Mouse (Mus musculus) forebrain, embryonic 16.5 days (tissue): ENCODE data around the gene Scaf8. TPM values are rescaled to one million over a fixed set of nuclear protein-coding genes. Genes with fewer than 3 reads are reported as not detected.
"Not testable (repeated sequence)": the region's sequence is repeated elsewhere in the genome, so short reads cannot be mapped to it uniquely, and the experiment has no call there.

Source experiments
- ATAC-seq: fragments of 200-750 bp; cut with Nextera tagmentation; 2 replicates; pipeline ENCODE4 v1.8.0; 2017; ENCODE audit warnings: mild to moderate bottlenecking, moderate library complexity
- H3K27ac ChIP-seq: fragments of 300-500 bp; sonication (generic); 2 replicates; pipeline ENCODE4 v1.5.1; 2014; ENCODE audit warnings: low read length, control low read depth
- H3K27me3 ChIP-seq: fragments of 300-500 bp; sonication (generic); replicated peaks from 2 replicates; pipeline ENCODE4 v1.6.1; 2014; ENCODE audit warnings: low read length; ENCODE audit not compliant: control insufficient read depth, insufficient read depth
- H3K36me3 ChIP-seq: fragments of 300-500 bp; sonication (generic); 2 replicates; pipeline ENCODE4 v1.6.1; 2014; ENCODE audit not compliant: control insufficient read depth, insufficient read depth
- H3K4me1 ChIP-seq: fragments of 300-500 bp; sonication (generic); replicated peaks from 2 replicates; pipeline ENCODE4 v1.6.1; 2014; ENCODE audit warnings: low read length; ENCODE audit not compliant: control insufficient read depth, insufficient read depth
- H3K4me2 ChIP-seq: fragments of 300-500 bp; sonication (generic); 2 replicates; pipeline ENCODE4 v1.6.1; 2014; ENCODE audit warnings: mild to moderate bottlenecking, low read length, control low read depth
- H3K4me3 ChIP-seq: fragments of 300-500 bp; sonication (generic); replicated peaks from 2 replicates; pipeline ENCODE4 v1.5.1; 2014; ENCODE audit warnings: mild to moderate bottlenecking, low read length, control low read depth
- H3K9ac ChIP-seq: fragments of 300-500 bp; sonication (generic); replicated peaks from 2 replicates; pipeline ENCODE4 v1.6.1; 2014; ENCODE audit warnings: low read depth, low read length, control low read depth
- H3K9me3 ChIP-seq: fragments of 300-500 bp; sonication (generic); 2 replicates; pipeline ENCODE4 v1.6.1; 2016; ENCODE audit warnings: low read length; ENCODE audit not compliant: control insufficient read depth
- WGBS: fragments of 180-500 bp; shearing (Covaris S2); extraction: QIAGEN DNeasy Blood & Tissue Kit; methylation state at CpG from one replicate; pipeline ENCODE4 v1.1.7; 2014; 5-methylcytosine and 5-hydroxymethylcytosine counted together
- polyA plus RNA-seq: library from polyadenylated mRNA; unstranded; fragments of >200 nt; fragmentation: Nextera tagmentation; extraction: Ambion mirVana; gene quantifications from 2 replicates; pipeline ENCODE4 v1.2.1, GENCODE M21; 2015

Scaf8 gene
- polyA plus RNA-seq, result 17.0 and 19.2 TPM in 2 replicates

DNA sequence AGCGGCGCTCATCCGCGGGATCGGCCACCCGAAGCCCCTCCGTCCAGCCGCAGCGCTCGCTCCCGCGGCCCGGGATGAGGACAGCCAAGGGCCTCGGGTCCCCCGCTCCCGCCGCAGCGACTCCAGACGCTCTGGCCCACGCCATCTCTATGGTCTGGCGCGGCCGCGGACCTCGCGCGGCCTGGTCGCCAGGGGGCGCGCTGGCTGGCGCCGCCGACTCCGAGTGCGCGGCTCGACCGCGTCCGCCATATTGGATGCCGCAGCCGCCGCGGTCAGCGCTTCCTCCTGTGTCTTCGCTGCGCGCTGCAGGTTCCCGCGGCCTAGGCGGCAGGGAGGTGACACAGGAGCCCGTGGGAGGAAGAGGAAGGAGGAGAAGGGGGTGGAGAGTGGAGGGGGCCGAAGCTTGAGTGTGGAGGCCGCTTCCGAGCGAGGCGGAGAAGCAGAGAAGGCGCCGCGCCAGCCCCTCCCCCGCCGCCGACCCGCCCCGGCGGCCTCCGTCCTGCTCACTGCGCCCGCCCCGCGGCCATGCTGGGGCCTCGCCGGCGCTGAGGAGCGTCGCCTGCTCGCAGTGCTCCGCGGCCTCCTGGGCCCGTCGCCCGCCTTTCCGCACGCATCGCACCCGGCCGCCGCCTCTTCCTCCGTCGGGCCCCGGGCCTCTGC lies at the start of gene Scaf8:
TSS of gene Scaf8 (plus strand) at position 253 of the 660 bp plus-strand sequence.
- Histone ChIP-seq H3K27me3 (no peaks in the 10 kb centered on the region), H3K36me3 (no peaks in the 10 kb centered on the region), H3K9me3 (no peaks in the 10 kb centered on the region), H3K27ac (peak within 1 kb of the TSS; percentile 99), H3K4me3 (peak within 1 kb of the TSS; percentile 77), H3K4me1 (peaks cover 24% of the 10 kb centered on the region), H3K4me2 (peak within 1 kb of the TSS; percentile 67), H3K9ac (peak within 1 kb of the TSS; percentile 95)
- WGBS, result under 1% methylated on average over 78 of the region's 91 CpGs
- ATAC-seq, result peak; percentile 94

GRCm38 (mm10) chr17:3075166-3075872 lies 39.5 kb upstream of the Scaf8 start:
- H3K4me3 ChIP-seq, result no peak overlapping the region
- 0 out of 2 replicates have a peak, but pooled peaks cover 2% of the 10 kb centered on the region for H3K9me3 ChIP-seq
- H3K27ac ChIP-seq, result no peak overlapping the region
- H3K4me2 ChIP-seq, result no peak overlapping the region
- no peaks in the 10 kb centered on the region for H3K4me1 ChIP-seq
- no peak overlapping the region for H3K9ac ChIP-seq
- H3K27me3 ChIP-seq, result no peaks in the 10 kb centered on the region
- WGBS, result 98% methylated on average over 9 of the region's 9 CpGs
- H3K36me3 ChIP-seq, result peaks cover 43% of the 10 kb centered on the region
- ATAC-seq, result no peak

DNA sequence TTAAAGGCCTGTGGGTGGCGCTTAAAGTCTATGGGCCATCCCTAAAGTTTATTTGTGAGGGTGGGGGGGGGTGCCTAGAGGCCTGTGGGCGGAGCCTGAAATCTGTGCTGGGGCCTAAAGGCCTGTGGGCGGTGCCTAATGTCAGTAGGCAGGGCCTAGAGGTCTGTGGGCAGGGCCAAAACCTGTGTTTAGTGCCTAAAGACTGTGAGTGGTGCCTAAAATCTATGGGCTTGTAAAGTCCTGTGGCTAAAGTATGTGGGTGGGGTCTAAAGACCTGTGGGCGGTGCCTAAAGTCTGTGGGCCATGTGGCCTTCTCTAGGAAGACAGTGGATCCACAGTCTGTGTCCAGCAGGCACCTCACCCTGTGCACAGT lies 38.9 kb upstream of the Scaf8 start:
- H3K4me1 ChIP-seq, result no peaks in the 10 kb centered on the region
- peaks cover 39% of the 10 kb centered on the region for H3K36me3 ChIP-seq
- ATAC-seq, result no peak
- no peak overlapping the region for H3K9ac ChIP-seq
- 90% methylated on average over 4 of the region's 4 CpGs for WGBS
- no peak overlapping the region for H3K27ac ChIP-seq
- H3K4me3 ChIP-seq, result no peak overlapping the region
- 0 out of 2 replicates have a peak, but pooled peaks cover 2% of the 10 kb centered on the region for H3K9me3 ChIP-seq
- no peaks in the 10 kb centered on the region for H3K27me3 ChIP-seq
- H3K4me2 ChIP-seq, result no peak overlapping the region

- H3K9ac ChIP-seq, H3K9me3 ChIP-seq, H3K4me3 ChIP-seq, H3K4me2 ChIP-seq, H3K27me3 ChIP-seq, H3K27ac ChIP-seq, ATAC-seq, H3K4me1 ChIP-seq: not testable (repeated sequence)
- peaks cover 25% of the 10 kb centered on the region for H3K36me3 ChIP-seq
- 92% methylated on average over 9 of the region's 9 CpGs for WGBS
Observed at GRCm38 (mm10) chr17:3077936-3078335, 36.8 kb upstream of the Scaf8 start.

DNA sequence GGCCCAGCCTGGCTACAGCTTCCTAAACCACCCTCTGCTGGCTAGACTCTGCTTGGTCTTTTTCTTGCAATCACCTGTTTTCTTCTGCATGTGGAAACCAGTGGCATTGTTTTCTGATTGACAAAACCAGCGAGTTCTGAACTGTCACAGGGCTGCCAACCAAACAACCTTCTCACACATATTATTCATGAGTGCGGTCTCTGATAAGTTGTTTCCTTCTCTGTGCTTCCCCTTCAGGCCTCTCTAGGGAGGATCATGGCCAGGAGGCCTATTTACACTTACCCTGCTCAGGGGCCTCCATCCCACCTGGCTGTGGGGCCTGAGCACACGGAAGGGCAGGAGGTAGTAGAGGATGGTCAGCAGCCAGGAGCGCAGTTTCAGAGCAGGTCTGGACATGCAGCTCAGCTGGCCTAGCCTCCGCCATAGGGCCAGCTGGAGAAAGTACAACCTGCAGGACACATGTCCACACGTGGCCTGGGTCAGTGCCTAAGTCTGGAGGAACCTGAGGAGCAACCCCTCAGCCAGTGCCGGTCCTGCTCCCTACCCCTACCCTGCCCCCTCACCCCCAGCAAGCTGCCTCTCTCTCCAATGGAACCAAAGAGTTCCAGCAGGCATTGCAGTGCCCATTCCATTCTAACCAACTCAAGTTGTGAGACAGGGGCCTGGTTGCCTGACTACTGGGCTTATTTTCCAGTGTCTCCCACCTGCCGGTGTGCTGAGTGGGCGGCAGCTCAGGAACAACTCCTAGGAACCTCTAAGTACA lies 34.0 kb upstream of the Scaf8 start:
- H3K4me1 ChIP-seq, H3K27me3 ChIP-seq, H3K9ac ChIP-seq, H3K4me2 ChIP-seq, H3K9me3 ChIP-seq, H3K36me3 ChIP-seq, ATAC-seq, H3K4me3 ChIP-seq, H3K27ac ChIP-seq: not testable (repeated sequence)
- WGBS, result 87% methylated on average over 8 of the region's 9 CpGs

GRCm38 (mm10) chr17:3081512-3082100 lies 33.2 kb upstream of the Scaf8 start:
- H3K9me3 ChIP-seq, H3K27ac ChIP-seq, H3K27me3 ChIP-seq, H3K36me3 ChIP-seq, H3K9ac ChIP-seq, H3K4me3 ChIP-seq, H3K4me1 ChIP-seq, H3K4me2 ChIP-seq: not testable (repeated sequence)
- ATAC-seq, result peak; percentile 6
- WGBS, result 86% methylated on average over 2 of the region's 3 CpGs

- peak; percentile 13 for ATAC-seq
- H3K36me3 ChIP-seq, H3K9ac ChIP-seq, H3K9me3 ChIP-seq, H3K27me3 ChIP-seq, H3K27ac ChIP-seq, H3K4me1 ChIP-seq: not testable (repeated sequence)
- H3K4me2 ChIP-seq, result peak overlapping the region; percentile 31
- H3K4me3 ChIP-seq, result peak overlapping the region; percentile 53
- WGBS, result 82% methylated on average over 6 of the region's 9 CpGs
Observed at GRCm38 (mm10) chr17:3082125-3082755, 32.5 kb upstream of the Scaf8 start.

- H3K4me1 ChIP-seq, H3K27me3 ChIP-seq, ATAC-seq, H3K36me3 ChIP-seq, H3K9me3 ChIP-seq: not testable (repeated sequence)
- peak overlapping the region; percentile 56; the same call in 1 of the 2 replicates for H3K27ac ChIP-seq
- H3K4me2 ChIP-seq, result peak overlapping the region; percentile 31
- WGBS, result 3% methylated on average over 25 of the region's 25 CpGs
- H3K4me3 ChIP-seq, result peak overlapping the region; percentile 53
- H3K9ac ChIP-seq, result 0 out of 2 replicates have a peak overlapping the region, but pooled peaks have one; percentile 9
Observed at GRCm38 (mm10) chr17:3082756-3083749, 31.7 kb upstream of the Scaf8 start.
